Comparison of ENCODE assay signal across 10 mouse cellular contexts in genomic region chr17:10093437-10094107, GRCm38 (mm10).
DNase-seq lines count a peak whose midpoint lies in the region; ATAC-seq and TF ChIP-seq lines count a peak whose summit lies in the region.
"Had no signal": no experiment of that assay in that cellular context is flagged by ENCODE, and none has a peak within 500 bp of the region (broad histone marks: within the 10 kb centered on the region; RNA-seq: fewer than 3 reads in every experiment).

No protein-coding gene starts in this region.

- no peak overlapping the region for H3K4me2 ChIP-seq in kidney, embryonic 15.5 days
- H3K4me2 ChIP-seq in hindbrain, embryonic 12.5 days (replicated peaks): no peak overlapping the region
- H3K4me2 ChIP-seq in hindbrain, postnatal 0 days (ENCODE audit: low read depth, low read length): no peak overlapping the region

- no peak for TF ChIP-seq CTCF in layer of hippocampus, adult 2 months (conservative IDR thresholded peaks at IDR 0.05)
- no peak for TF ChIP-seq CTCF in hindbrain, postnatal 0 days (IDR thresholded peaks at IDR 0.05; ENCODE audit: low read depth)

- no peak overlapping the region for H3K9ac ChIP-seq in kidney, embryonic 15.5 days
- no peak overlapping the region for H3K9ac ChIP-seq in hindbrain, embryonic 12.5 days
- no peak overlapping the region for H3K9ac ChIP-seq in hindbrain, postnatal 0 days (replicated peaks; ENCODE audit: low read length)

- WGBS in kidney, embryonic 15.5 days: 61% methylated on average over 8 of the region's 8 CpGs
- 75% methylated on average over 8 of the region's 8 CpGs for WGBS in hindbrain, embryonic 12.5 days
- WGBS in hindbrain, postnatal 0 days: 69% methylated on average over 8 of the region's 8 CpGs

- H3K27me3 ChIP-seq in kidney, embryonic 15.5 days: no peaks in the 10 kb centered on the region
- H3K27me3 ChIP-seq in hindbrain, embryonic 12.5 days: no peaks in the 10 kb centered on the region
- H3K27me3 ChIP-seq in hindbrain, postnatal 0 days (ENCODE audit: insufficient read depth, low read length): no peaks in the 10 kb centered on the region

- H3K36me3 ChIP-seq in kidney, embryonic 15.5 days: no peaks in the 10 kb centered on the region
- no peaks in the 10 kb centered on the region for H3K36me3 ChIP-seq in hindbrain, embryonic 12.5 days
- no peaks in the 10 kb centered on the region for H3K36me3 ChIP-seq in hindbrain, postnatal 0 days (ENCODE audit: insufficient read depth, low read length)
- H3K36me3 ChIP-seq: G1E had no signal

- H3K9me3 ChIP-seq in kidney, embryonic 15.5 days (replicated peaks): peaks cover 3% of the 10 kb centered on the region; the same call in 1 of the 2 replicates
- peaks cover 7% of the 10 kb centered on the region; the same call in 1 of the 2 replicates for H3K9me3 ChIP-seq in hindbrain, embryonic 12.5 days (replicated peaks)
- H3K9me3 ChIP-seq in hindbrain, postnatal 0 days (ENCODE audit: low read length): no peaks in the 10 kb centered on the region
- H3K9me3 ChIP-seq: G1E had no signal

- ATAC-seq in kidney, embryonic 15.5 days (replicated peaks; ENCODE audit: low FRiP score): no peak
- ATAC-seq in neutrophil, adult 5-6 weeks (ENCODE audit: extremely low read depth, insufficient number of reproducible peaks, low FRiP score, poor library complexity, severe bottlenecking): peak; percentile 81
- no peak for ATAC-seq in hindbrain, embryonic 12.5 days (ENCODE audit: low FRiP score)
- no peak for ATAC-seq in hindbrain, postnatal 0 days

- H3K4me1 ChIP-seq in kidney, embryonic 15.5 days: peaks cover 10% of the 10 kb centered on the region
- H3K4me1 ChIP-seq in hindbrain, embryonic 12.5 days: no peaks in the 10 kb centered on the region
- no peaks in the 10 kb centered on the region for H3K4me1 ChIP-seq in hindbrain, postnatal 0 days (ENCODE audit: insufficient read depth, low read length)

- DNase-seq in layer of hippocampus, adult 2 months (ENCODE audit: low spot score in 2 of 2): no peak
- DNase-seq in layer of hippocampus, postnatal 25 days (ENCODE audit: extremely low spot score in 1 of 2, low spot score in 1 of 2): no peak
- DNase-seq in gastrocnemius, postnatal 10 days: peak; percentile 61
- DNase-seq in hindbrain, postnatal 0 days (ENCODE audit: low spot score): no peak
- no peak for DNase-seq in yolk sac, embryonic 10.5 days (ENCODE audit: low spot score)

- H3K4me3 ChIP-seq in layer of hippocampus, adult 2 months: no peak overlapping the region
- H3K4me3 ChIP-seq in kidney, embryonic 15.5 days (replicated peaks): no peak overlapping the region
- no peak overlapping the region for H3K4me3 ChIP-seq in hindbrain, embryonic 12.5 days
- H3K4me3 ChIP-seq in hindbrain, postnatal 0 days (ENCODE audit: low read length): no peak overlapping the region
- H3K4me3 ChIP-seq: erythroblast, embryonic 14.5 days had no signal

- H3K27ac ChIP-seq in layer of hippocampus, adult 2 months: peak overlapping the region; percentile 75
- peak overlapping the region; percentile 29 for H3K27ac ChIP-seq in kidney, embryonic 15.5 days
- no peak overlapping the region for H3K27ac ChIP-seq in hindbrain, embryonic 12.5 days
- H3K27ac ChIP-seq in hindbrain, postnatal 0 days: no peak overlapping the region

Comparison
In these comparisons a context has a peak if more than half of its experiments do, and no peak if none do; other contexts are left out.
1. H3K27ac ChIP-seq: peak in layer of hippocampus, adult 2 months (single experiment) and kidney, embryonic 15.5 days (single experiment); none in hindbrain, embryonic 12.5 days (single experiment) and hindbrain, postnatal 0 days (single experiment).